Mouse (Mus musculus): ENCODE measurements around the gene Gtf2f2. TPM values are rescaled to one million over a fixed set of nuclear protein-coding genes. Genes with fewer than 3 reads are reported as not detected.

The Gtf2f2 gene
- polyA plus RNA-seq, 1 experiment = 10.7 TPM

DNA sequence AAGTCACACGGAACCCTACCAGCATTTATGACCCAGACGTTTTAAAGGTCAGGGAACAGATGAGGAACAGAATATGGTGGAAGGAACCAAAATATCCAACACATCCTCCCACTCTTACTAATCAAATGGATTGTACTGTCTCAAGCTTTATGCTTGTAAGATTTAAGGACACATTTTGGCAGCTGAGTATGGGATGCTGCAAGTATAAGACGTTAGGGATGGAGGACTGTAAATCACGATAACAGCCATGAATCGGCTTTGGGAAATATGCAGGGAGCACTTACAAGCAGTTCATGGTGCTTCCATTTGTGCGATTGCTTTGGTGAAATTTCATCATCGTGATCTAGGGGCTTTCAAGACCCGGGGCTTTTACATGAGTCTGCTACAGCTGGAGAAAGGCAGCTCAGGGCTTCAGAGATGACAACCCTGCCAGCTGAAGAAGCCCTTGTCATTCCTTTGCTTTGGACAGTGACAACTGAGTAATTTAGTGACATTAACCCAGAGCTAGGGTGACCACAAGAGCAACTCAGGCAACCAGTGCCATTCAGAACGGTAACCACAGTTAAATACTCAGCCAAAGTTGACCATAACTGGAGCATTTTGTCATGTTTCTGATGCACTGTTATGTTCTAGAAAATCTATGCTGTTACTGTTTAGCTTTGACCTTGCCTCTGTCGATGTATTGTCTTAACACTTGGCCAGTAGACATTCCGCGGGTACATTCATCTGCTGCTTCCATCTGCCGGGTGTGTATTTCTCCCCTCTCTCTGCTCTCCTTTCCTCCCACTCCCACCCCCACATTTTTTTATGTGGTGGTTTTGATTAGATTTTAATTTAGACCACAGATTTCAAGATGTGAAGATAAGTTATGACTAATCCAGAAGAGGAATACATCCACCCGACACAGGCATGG lies 32.8 kb upstream of the Gtf2f2 start:
- no peaks in the 10 kb centered on the region for H3K4me1 ChIP-seq (ENCODE audit: control insufficient read depth, insufficient read depth, low read length)
- H3K27ac ChIP-seq (ENCODE audit: control insufficient read depth, insufficient read depth, low read depth, low read length) = no peak overlapping the region
- no peak overlapping the region for H3K4me3 ChIP-seq (ENCODE audit: control insufficient read depth, low read depth, low read length)
- no peaks in the 10 kb centered on the region for H3K27me3 ChIP-seq (ENCODE audit: control insufficient read depth, insufficient read depth, low read length)
- TF ChIP-seq POLR2A (IDR thresholded peaks at IDR 0.05; ENCODE audit: control insufficient read depth, low read depth, low read length) (no peak), CTCF (IDR thresholded peaks at IDR 0.05; ENCODE audit: control insufficient read depth, insufficient read depth, insufficient replicate concordance, low read depth, low read length) (no peak)
- no peaks in the 10 kb centered on the region for H3K36me3 ChIP-seq (ENCODE audit: control insufficient read depth, insufficient read depth, low read length)

DNA sequence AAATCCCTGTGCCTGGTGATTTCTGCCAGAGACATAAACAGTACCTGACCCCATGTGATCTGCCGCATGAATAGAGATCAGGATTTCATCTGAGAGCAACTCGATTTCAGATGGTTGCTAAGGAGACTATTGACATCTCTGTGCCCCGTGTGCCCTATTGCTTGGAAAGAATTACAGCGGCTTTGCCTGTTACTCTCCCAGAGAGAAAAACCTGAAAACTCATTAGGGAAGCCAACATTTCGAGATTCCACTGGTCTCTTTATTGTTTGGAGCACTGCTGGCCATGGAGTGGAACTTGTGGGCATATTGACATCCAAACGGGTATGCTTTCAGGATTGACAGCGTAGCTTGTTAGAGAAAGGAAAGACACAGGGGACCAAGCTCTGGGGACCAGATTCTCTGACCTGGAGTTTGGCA lies 22.6 kb upstream of the Gtf2f2 start:
- H3K36me3 ChIP-seq (ENCODE audit: control insufficient read depth, insufficient read depth, low read length) = no peaks in the 10 kb centered on the region
- no peak overlapping the region for H3K27ac ChIP-seq (ENCODE audit: control insufficient read depth, insufficient read depth, low read depth, low read length)
- peaks cover 13% of the 10 kb centered on the region for H3K4me1 ChIP-seq (ENCODE audit: control insufficient read depth, insufficient read depth, low read length)
- no peak for TF ChIP-seq CTCF (IDR thresholded peaks at IDR 0.05; ENCODE audit: control insufficient read depth, insufficient read depth, insufficient replicate concordance, low read depth, low read length)
- no peaks in the 10 kb centered on the region for H3K27me3 ChIP-seq (ENCODE audit: control insufficient read depth, insufficient read depth, low read length)
- no peak overlapping the region for H3K4me3 ChIP-seq (ENCODE audit: control insufficient read depth, low read depth, low read length)

DNA sequence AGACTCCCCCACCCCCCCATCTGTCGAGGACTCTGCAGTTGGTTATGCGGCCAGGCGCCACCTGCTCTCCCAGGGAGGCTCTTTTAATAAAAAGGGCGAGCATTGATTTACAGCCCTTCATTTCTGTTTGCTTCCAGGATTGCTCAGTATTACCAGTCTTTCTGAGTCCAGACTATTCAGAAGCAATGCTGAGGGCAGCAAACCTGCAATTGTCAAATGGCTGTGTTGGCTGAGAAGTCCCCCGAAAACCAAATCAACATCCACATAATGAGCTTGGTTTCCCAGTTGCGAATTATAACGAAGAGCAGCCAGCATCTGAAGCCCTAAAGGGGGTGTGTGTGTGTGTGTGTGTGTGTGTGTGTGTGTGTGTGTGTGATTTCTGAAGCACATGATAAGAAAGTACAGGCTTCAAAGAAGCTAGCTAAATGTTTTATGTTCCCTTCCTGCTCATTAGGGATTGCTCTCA lies 22.0 kb upstream of the Gtf2f2 start:
- peaks cover 13% of the 10 kb centered on the region for H3K4me1 ChIP-seq (ENCODE audit: control insufficient read depth, insufficient read depth, low read length)
- H3K27ac ChIP-seq (ENCODE audit: control insufficient read depth, insufficient read depth, low read depth, low read length) = no peak overlapping the region
- no peak overlapping the region for H3K4me3 ChIP-seq (ENCODE audit: control insufficient read depth, low read depth, low read length)
- H3K36me3 ChIP-seq (ENCODE audit: control insufficient read depth, insufficient read depth, low read length) = no peaks in the 10 kb centered on the region
- TF ChIP-seq POLR2A (IDR thresholded peaks at IDR 0.05; ENCODE audit: control insufficient read depth, low read depth, low read length) (no peak), CTCF (IDR thresholded peaks at IDR 0.05; ENCODE audit: control insufficient read depth, insufficient read depth, insufficient replicate concordance, low read depth, low read length) (no peak)
- no peaks in the 10 kb centered on the region for H3K27me3 ChIP-seq (ENCODE audit: control insufficient read depth, insufficient read depth, low read length)

DNA sequence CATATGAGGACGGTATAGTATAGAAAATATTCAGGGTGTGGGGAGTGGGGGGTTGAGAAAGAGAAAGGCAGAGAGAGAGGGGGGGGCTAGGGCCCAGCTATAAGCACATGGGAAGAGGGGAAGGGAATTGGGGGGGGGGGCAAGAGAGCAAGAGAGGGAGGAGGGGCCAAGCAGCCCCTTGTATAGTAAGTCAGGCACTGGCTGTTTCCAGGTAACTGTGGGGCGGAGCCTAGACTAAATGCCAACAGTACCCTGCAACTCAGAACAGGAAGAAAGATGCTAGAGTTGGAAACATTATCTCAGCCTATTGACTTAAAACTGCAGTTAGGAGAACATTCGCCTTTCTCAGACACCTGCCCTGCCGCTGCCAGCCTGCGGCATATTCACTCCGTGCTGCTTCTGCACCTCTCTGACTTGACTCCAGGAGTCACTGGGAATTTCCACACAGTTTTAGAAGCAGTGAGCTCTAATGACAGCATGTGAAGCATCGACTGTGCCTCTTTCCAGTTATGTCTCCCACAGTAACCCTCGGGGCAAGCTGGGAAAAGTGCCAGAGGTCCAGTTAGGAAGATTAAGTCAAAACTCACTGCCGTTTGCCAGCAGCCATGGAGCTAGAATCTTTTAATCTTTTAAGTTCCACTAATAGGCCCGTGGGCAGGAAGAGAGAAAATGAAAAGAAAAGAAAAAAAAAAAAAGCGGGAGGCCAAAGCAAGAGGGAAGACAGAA lies 20.6 kb upstream of the Gtf2f2 start:
- TF ChIP-seq CTCF (IDR thresholded peaks at IDR 0.05; ENCODE audit: control insufficient read depth, insufficient read depth, insufficient replicate concordance, low read depth, low read length) (no peak), POLR2A (IDR thresholded peaks at IDR 0.05; ENCODE audit: control insufficient read depth, low read depth, low read length) (no peak)
- Histone ChIP-seq H3K4me1 (ENCODE audit: control insufficient read depth, insufficient read depth, low read length) (peaks cover 13% of the 10 kb centered on the region), H3K4me3 (ENCODE audit: control insufficient read depth, low read depth, low read length) (no peak overlapping the region; the same call in none of the 2 replicates), H3K36me3 (ENCODE audit: control insufficient read depth, insufficient read depth, low read length) (no peaks in the 10 kb centered on the region), H3K27ac (ENCODE audit: control insufficient read depth, insufficient read depth, low read depth, low read length) (no peak overlapping the region), H3K27me3 (ENCODE audit: control insufficient read depth, insufficient read depth, low read length) (no peaks in the 10 kb centered on the region)

DNA sequence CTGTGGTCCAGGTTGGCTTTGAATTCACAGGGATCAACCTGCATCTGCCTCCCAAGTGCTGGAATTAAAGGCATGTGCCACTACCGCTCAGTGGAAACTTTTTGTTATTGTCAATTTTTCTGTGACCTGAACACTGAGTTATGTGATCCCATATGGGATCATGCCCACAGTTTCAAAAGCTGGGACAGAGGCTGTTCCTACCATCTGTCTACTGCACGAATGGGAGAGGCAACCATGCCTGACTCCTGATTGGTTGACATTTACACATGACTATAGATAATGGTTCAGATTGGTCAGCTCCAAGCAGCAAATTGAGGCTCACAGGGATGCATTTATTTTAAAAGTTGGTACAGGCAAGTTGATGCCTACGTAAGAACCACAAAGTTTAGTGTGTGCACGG lies 14.0 kb upstream of the Gtf2f2 start:
- Histone ChIP-seq H3K4me1 (ENCODE audit: control insufficient read depth, insufficient read depth, low read length) (peaks cover 3% of the 10 kb centered on the region; the same call in 1 of the 2 replicates), H3K4me3 (ENCODE audit: control insufficient read depth, low read depth, low read length) (peak overlapping the region; percentile 69), H3K27ac (ENCODE audit: control insufficient read depth, insufficient read depth, low read depth, low read length) (no peak overlapping the region), H3K27me3 (ENCODE audit: control insufficient read depth, insufficient read depth, low read length) (no peaks in the 10 kb centered on the region), H3K36me3 (ENCODE audit: control insufficient read depth, insufficient read depth, low read length) (no peaks in the 10 kb centered on the region)
- no peak for TF ChIP-seq CTCF (IDR thresholded peaks at IDR 0.05; ENCODE audit: control insufficient read depth, insufficient read depth, insufficient replicate concordance, low read depth, low read length)
- no peak for TF ChIP-seq POLR2A (IDR thresholded peaks at IDR 0.05; ENCODE audit: control insufficient read depth, low read depth, low read length)

DNA sequence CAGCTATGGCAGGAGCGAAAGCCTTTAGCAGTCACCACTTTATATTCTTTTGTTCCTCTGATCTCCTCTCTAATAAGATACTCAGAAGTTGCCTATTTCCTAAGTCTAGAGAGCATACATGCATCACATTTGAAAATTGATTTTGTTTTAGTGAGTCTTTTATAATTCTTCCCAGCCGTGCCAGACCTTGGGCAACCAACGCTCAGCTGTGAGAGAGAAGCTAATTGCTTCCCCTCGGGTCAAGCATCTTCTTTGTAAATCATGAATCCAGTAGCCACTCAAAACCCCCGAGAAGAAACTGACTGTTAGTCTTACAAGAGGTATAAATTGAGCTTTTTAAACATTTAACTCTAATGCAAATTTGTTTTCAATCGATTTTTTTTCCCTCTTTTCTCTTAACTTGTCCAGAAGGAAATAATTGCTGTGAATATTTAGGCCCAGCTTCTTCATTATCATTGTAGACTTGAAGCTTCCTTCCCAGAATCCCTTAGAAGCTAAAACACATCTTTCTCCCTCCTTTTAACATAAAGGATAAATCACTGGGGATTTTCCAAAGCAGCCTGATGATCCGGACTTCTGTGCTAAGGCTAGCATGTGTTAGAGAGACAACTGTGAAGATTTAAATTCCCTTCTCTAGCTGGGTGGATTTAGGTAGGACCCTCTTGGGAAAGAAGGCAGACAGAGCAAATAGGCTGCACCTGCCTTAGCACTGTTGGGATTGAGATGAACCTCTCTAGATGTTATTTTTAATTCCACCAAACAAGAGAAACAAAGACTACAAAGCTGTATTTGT lies 10.5 kb upstream of the Gtf2f2 start:
- Histone ChIP-seq H3K36me3 (ENCODE audit: control insufficient read depth, insufficient read depth, low read length) (no peaks in the 10 kb centered on the region), H3K27me3 (ENCODE audit: control insufficient read depth, insufficient read depth, low read length) (no peaks in the 10 kb centered on the region), H3K4me3 (ENCODE audit: control insufficient read depth, low read depth, low read length) (peak overlapping the region; percentile 71; the same call in 1 of the 2 replicates), H3K4me1 (ENCODE audit: control insufficient read depth, insufficient read depth, low read length) (peaks cover 2% of the 10 kb centered on the region; the same call in 1 of the 2 replicates), H3K27ac (ENCODE audit: control insufficient read depth, insufficient read depth, low read depth, low read length) (no peak overlapping the region)
- no peak for TF ChIP-seq POLR2A (IDR thresholded peaks at IDR 0.05; ENCODE audit: control insufficient read depth, low read depth, low read length)
- TF ChIP-seq CTCF (IDR thresholded peaks at IDR 0.05; ENCODE audit: control insufficient read depth, insufficient read depth, insufficient replicate concordance, low read depth, low read length) = no peak
